Mouse (Mus musculus) limb, embryonic 10.5 days (tissue): ENCODE data around the gene Rabgap1l. TPM values are rescaled to one million over a fixed set of nuclear protein-coding genes. Genes with fewer than 3 reads are reported as not detected.
A peak's percentile ranks its signal among the peaks of the same experiment; 100 is the strongest.

Experiments
- DNase-seq: peaks from one replicate; pipeline ENCODE4 v3.0.0-alpha.2; 2017; ENCODE audit warnings: low spot score
- H3K27ac ChIP-seq: fragments of 300-500 bp; sonication (generic); 2 replicates; pipeline ENCODE4 v1.5.1; 2016; ENCODE audit warnings: mild to moderate bottlenecking
- H3K27me3 ChIP-seq: fragments of 300-500 bp; sonication (generic); 2 replicates; pipeline ENCODE4 v1.6.1; 2016; ENCODE audit warnings: low read depth, mild to moderate bottlenecking; ENCODE audit not compliant: poor library complexity, severe bottlenecking
- H3K36me3 ChIP-seq: fragments of 300-500 bp; sonication (generic); 2 replicates; pipeline ENCODE4 v1.6.1; 2016; ENCODE audit warnings: mild to moderate bottlenecking, moderate library complexity
- H3K4me1 ChIP-seq: fragments of 300-500 bp; sonication (generic); 2 replicates; pipeline ENCODE4 v1.6.1; 2016
- H3K4me3 ChIP-seq: fragments of 300-500 bp; sonication (generic); 2 replicates; pipeline ENCODE4 v1.5.1; 2016; ENCODE audit warnings: mild to moderate bottlenecking, moderate library complexity
- H3K9me3 ChIP-seq: fragments of 300-500 bp; sonication (generic); replicated peaks from 2 replicates; pipeline ENCODE4 v1.6.1; 2016; ENCODE audit warnings: mild to moderate bottlenecking
- WGBS: fragments of 180-500 bp; shearing (Covaris S2); methylation state at CpG from one replicate; pipeline ENCODE4 v1.1.7; 2016; 5-methylcytosine and 5-hydroxymethylcytosine counted together
- microRNA counts: library from miRNA; unstranded; fragments of <30 nt; microRNA quantifications from one replicate; lab custom pipeline; 2017
- microRNA-seq: library from miRNA; unstranded; fragments of <30 nt; microRNA quantifications from one replicate; pipeline ENCODE4, GENCODE M21; 2017
- polyA plus RNA-seq: library from polyadenylated mRNA; unstranded; fragments of >200 nt; fragmentation: Nextera tagmentation; extraction: Ambion mirVana; gene quantifications from 2 replicates; pipeline ENCODE4 v1.2.1, GENCODE M21; 2016

The Rabgap1l gene
- polyA plus RNA-seq, 1 experiment from 2014 or later = 12.5 TPM

GRCm38 (mm10) chr1:160181216-160181615 is 611.8 kb downstream of the Rabgap1l start:
- WGBS = 81% methylated on average over 4 of the region's 4 CpGs
- Histone ChIP-seq H3K4me1 (peaks cover 6% of the 10 kb centered on the region), H3K27me3 (no peaks in the 10 kb centered on the region), H3K36me3 (no peaks in the 10 kb centered on the region), H3K9me3 (no peaks in the 10 kb centered on the region), H3K27ac (no peak overlapping the region), H3K4me3 (no peak overlapping the region)
- DNase-seq = no peak

- no peak for DNase-seq
- Histone ChIP-seq H3K4me3 (no peak overlapping the region), H3K36me3 (no peaks in the 10 kb centered on the region), H3K27me3 (no peaks in the 10 kb centered on the region), H3K27ac (no peak overlapping the region), H3K4me1 (peaks cover 14% of the 10 kb centered on the region), H3K9me3 (no peaks in the 10 kb centered on the region)
- WGBS = 90% methylated on average over 8 of the region's 8 CpGs
Observed at GRCm38 (mm10) chr1:160176903-160177302, 616.1 kb downstream of the Rabgap1l start.

MicroRNAs within 50 kb of the gene (microRNA counts, 519-probe panel; counts per million panel counts)
- microRNA mmu-miR-1927 (lab: Ali Mortazavi, UCI) = 684 counts per million, percentile 72 among the panel's probes with 10 or more counts

Small RNA genes within 50 kb of the gene (microRNA-seq; reads per million reads assigned to microRNA genes)
- 1.5 reads per million for gene Mir1927

Other genes with a start within 250 kb of the Rabgap1l start
- gene Rc3h1, start 113.2 kb upstream of the Rabgap1l start, polyA plus RNA-seq = 8.3 and 9.0 TPM in 2 replicates
- gene Serpinc1, start 185.4 kb upstream of the Rabgap1l start, polyA plus RNA-seq = 1.8 and 2.0 TPM in 2 replicates
- gene Zbtb37, start 241.6 kb upstream of the Rabgap1l start, polyA plus RNA-seq = 6.2 and 8.6 TPM in 2 replicates